9 mouse cellular contexts compared by ENCODE assay signal in genomic region chr2:35623104-35623377, GRCm38 (mm10).
DNase-seq lines count a peak whose midpoint lies in the region; ATAC-seq lines count a peak whose summit lies in the region.
"Had no signal": no experiment of that assay in that cellular context is flagged by ENCODE, and none has a peak within 500 bp of the region (broad histone marks: within the 10 kb centered on the region; RNA-seq: fewer than 3 reads in every experiment).

No protein-coding gene starts in this region.

- no peaks in the 10 kb centered on the region for H3K36me3 ChIP-seq in heart, embryonic 15.5 days
- H3K36me3 ChIP-seq in embryonic facial prominence, embryonic 10.5 days (replicated peaks) = peaks cover 25% of the 10 kb centered on the region
- no peaks in the 10 kb centered on the region for H3K36me3 ChIP-seq in hindbrain, embryonic 15.5 days
- no peaks in the 10 kb centered on the region for H3K36me3 ChIP-seq in midbrain, embryonic 11.5 days (ENCODE audit: control insufficient read depth, insufficient read depth, low read length)

- peaks cover 96% of the 10 kb centered on the region for H3K4me1 ChIP-seq in heart, embryonic 15.5 days (replicated peaks)
- H3K4me1 ChIP-seq in embryonic facial prominence, embryonic 10.5 days = peaks cover 98% of the 10 kb centered on the region
- peaks cover 66% of the 10 kb centered on the region for H3K4me1 ChIP-seq in hindbrain, embryonic 15.5 days (replicated peaks)
- peaks cover 47% of the 10 kb centered on the region for H3K4me1 ChIP-seq in midbrain, embryonic 11.5 days (ENCODE audit: control insufficient read depth, insufficient read depth, low read length)

- WGBS in heart, embryonic 15.5 days = 41% methylated on average over 4 of the region's 4 CpGs
- WGBS in embryonic facial prominence, embryonic 10.5 days = 30% methylated on average over 4 of the region's 4 CpGs
- 50% methylated on average over 4 of the region's 4 CpGs for WGBS in hindbrain, embryonic 15.5 days
- WGBS in midbrain, embryonic 11.5 days = 38% methylated on average over 4 of the region's 4 CpGs

- H3K9ac ChIP-seq in heart, embryonic 15.5 days = peak overlapping the region; percentile 73
- H3K9ac ChIP-seq in hindbrain, embryonic 15.5 days = no peak overlapping the region
- H3K9ac ChIP-seq in midbrain, embryonic 11.5 days (ENCODE audit: low read length) = no peak overlapping the region

- no peaks in the 10 kb centered on the region for H3K27me3 ChIP-seq in heart, embryonic 15.5 days
- no peaks in the 10 kb centered on the region; the same call in 1 of the 2 replicates for H3K27me3 ChIP-seq in embryonic facial prominence, embryonic 10.5 days (replicated peaks; ENCODE audit: low read depth, poor library complexity, severe bottlenecking)
- no peaks in the 10 kb centered on the region for H3K27me3 ChIP-seq in hindbrain, embryonic 15.5 days
- H3K27me3 ChIP-seq in midbrain, embryonic 11.5 days (ENCODE audit: control insufficient read depth, insufficient read depth, low read length) = no peaks in the 10 kb centered on the region

- no peaks in the 10 kb centered on the region for H3K9me3 ChIP-seq in heart, embryonic 15.5 days (replicated peaks)
- no peaks in the 10 kb centered on the region for H3K9me3 ChIP-seq in embryonic facial prominence, embryonic 10.5 days
- no peaks in the 10 kb centered on the region for H3K9me3 ChIP-seq in hindbrain, embryonic 15.5 days
- no peaks in the 10 kb centered on the region for H3K9me3 ChIP-seq in midbrain, embryonic 11.5 days (ENCODE audit: control insufficient read depth, low read length)

- peak overlapping the region; percentile 78 for H3K4me3 ChIP-seq in heart, embryonic 15.5 days
- H3K4me3 ChIP-seq in embryonic facial prominence, embryonic 10.5 days = peak overlapping the region; percentile 81
- no peak overlapping the region for H3K4me3 ChIP-seq in hindbrain, embryonic 15.5 days
- peak overlapping the region; percentile 69; the same call in 1 of the 2 replicates for H3K4me3 ChIP-seq in midbrain, embryonic 11.5 days (ENCODE audit: low read depth, low read length)

- ATAC-seq in heart, embryonic 15.5 days (replicated peaks; ENCODE audit: insufficient number of reproducible peaks, insufficient read depth, low FRiP score, low read depth) = no peak
- ATAC-seq in hindbrain, embryonic 15.5 days (ENCODE audit: low FRiP score, low read depth) = no peak
- no peak for ATAC-seq in midbrain, embryonic 11.5 days (ENCODE audit: low FRiP score)

- no peak for DNase-seq in heart, adult 11 months
- no peak for DNase-seq in embryonic facial prominence, embryonic 10.5 days (ENCODE audit: low spot score)
- DNase-seq in midbrain, embryonic 11.5 days (ENCODE audit: low spot score, missing footprints) = no peak
- no peak for DNase-seq in thymus, postnatal 36 days
- no peak for DNase-seq in testis, postnatal 14 days (ENCODE audit: low spot score)
- DNase-seq in cerebellum, adult 18-20 months = no peak
- DNase-seq: thymus, postnatal 14 days had no signal

- peak overlapping the region; percentile 80 for H3K27ac ChIP-seq in heart, embryonic 15.5 days
- H3K27ac ChIP-seq in embryonic facial prominence, embryonic 10.5 days (replicated peaks) = peak overlapping the region; percentile 92
- H3K27ac ChIP-seq in hindbrain, embryonic 15.5 days (replicated peaks) = no peak overlapping the region
- no peak overlapping the region for H3K27ac ChIP-seq in midbrain, embryonic 11.5 days (ENCODE audit: low read depth, low read length)

- peak overlapping the region; percentile 90 for H3K4me2 ChIP-seq in heart, embryonic 15.5 days
- peak overlapping the region; percentile 97 for H3K4me2 ChIP-seq in hindbrain, embryonic 15.5 days
- H3K4me2 ChIP-seq in midbrain, embryonic 11.5 days = peak overlapping the region; percentile 86

Comparison
In these comparisons a context has a peak if more than half of its experiments do, and no peak if none do; other contexts are left out.
1. H3K27ac ChIP-seq: peak in heart, embryonic 15.5 days (single experiment) and embryonic facial prominence, embryonic 10.5 days (single experiment); none in hindbrain, embryonic 15.5 days (single experiment) and midbrain, embryonic 11.5 days (single experiment).
2. Peak in every context shown above with its lines, with median percentiles within 50 percentile points of each other: H3K4me2 ChIP-seq.